Mouse (Mus musculus) right cerebral cortex, adult 18-20 months (tissue): Measurements from ENCODE around the gene Mbip.

Source experiments
- DNase-seq: peaks from one replicate; pipeline ENCODE4 v3.0.0; 2022; ENCODE audit warnings: mixed read lengths

Gene Mbip

GRCm38 (mm10) chr12:56288548-56288947 is 57.1 kb downstream of the Mbip start:
- no peak for DNase-seq

- DNase-seq: no peak
These were observed 58.9 kb downstream of the Mbip start for GRCm38 (mm10) chr12:56286828-56287227.

- DNase-seq: no peak
These were observed 61.5 kb downstream of the Mbip start for GRCm38 (mm10) chr12:56284210-56284609.

GRCm38 (mm10) chr12:56281649-56282048 is 64.0 kb downstream of the Mbip start:
- DNase-seq: no peak
